Mouse (Mus musculus): ENCODE measurements around the gene Igf2.

DNA sequence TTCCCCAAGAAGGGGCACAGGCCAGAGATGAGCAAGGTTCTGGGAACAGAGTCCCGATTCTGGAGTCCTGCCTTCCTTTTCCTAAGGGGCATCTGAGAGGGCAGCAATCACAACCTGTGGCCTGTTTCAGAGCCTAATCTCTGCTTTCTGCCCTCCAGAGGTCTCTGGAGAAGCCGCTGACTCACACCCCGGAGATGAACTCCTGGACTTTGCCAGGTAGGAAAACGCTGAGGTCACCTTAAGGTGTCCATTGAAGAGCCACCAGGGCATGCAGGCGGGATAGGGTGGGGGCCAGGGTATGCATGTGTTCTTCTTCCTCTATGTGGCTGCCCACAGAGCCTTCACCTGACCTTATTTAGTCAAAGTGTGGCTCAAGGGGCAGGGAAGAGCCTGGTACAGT, 1.3 kb downstream of the Igf2 start:
- TF ChIP-seq POLR2A (IDR thresholded peaks at IDR 0.05; ENCODE audit: insufficient read depth, low read length) (no peak), CTCF (IDR thresholded peaks at IDR 0.05; ENCODE audit: low read depth, low read length) (no peak)

Measured in ES-Bruce4 (cell line).